Mouse (Mus musculus): ENCODE data around the gene Gm11172. TPM values are rescaled to one million over a fixed set of nuclear protein-coding genes. Genes with fewer than 3 reads are reported as not detected.

Gm11172 gene
- total and polyA plus RNA-seq, 3 experiments: not detected

DNA sequence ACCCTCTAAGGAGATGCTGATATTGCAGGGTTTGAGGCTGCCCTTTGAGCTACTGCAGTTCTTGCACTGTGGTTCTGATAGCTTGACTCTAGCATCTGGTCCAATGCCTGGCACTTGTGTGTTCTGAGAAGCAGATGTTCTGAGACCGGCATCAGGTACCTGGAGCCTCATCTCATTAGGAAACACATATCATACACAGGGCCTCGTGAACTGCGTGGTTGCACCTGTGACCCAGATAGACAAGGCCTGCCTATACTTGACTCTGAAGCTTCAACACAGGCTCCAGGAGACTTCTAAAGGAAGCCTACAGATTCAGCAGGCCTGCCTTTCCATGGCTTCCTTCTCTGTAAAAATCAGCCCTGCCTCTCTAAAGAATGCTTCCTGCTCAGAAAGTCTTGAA is 23.7 kb downstream of the Gm11172 start:
- no peaks in the 10 kb centered on the region for H3K9me3 ChIP-seq (replicated peaks; ENCODE audit: low read length)
- peaks cover 7 to 42% of the 10 kb centered on the region in 2 experiments for H3K36me3 ChIP-seq (replicated peaks in 1 of 2; ENCODE audit: control insufficient read depth in 1 of 2, insufficient read depth in 1 of 2, low read length in 1 of 2)
- in situ Hi-C loops (cut with MboI; ENCODE audit: low pct_ligation_motif_present, low pct_unique_long_range_greater_than_20kb, low sequenced_read_pairs): no loop called here
- H3K27ac ChIP-seq (ENCODE audit: insufficient read depth, low read depth): no peak overlapping the region
- no peak overlapping the region for H3K9ac ChIP-seq (ENCODE audit: insufficient read depth, low read depth)
- H3K79me2 ChIP-seq (replicated peaks; ENCODE audit: control insufficient read depth, extremely low read depth, insufficient read depth, poor library complexity, severe bottlenecking): peaks cover 9% of the 10 kb centered on the region; the same call in 1 of the 2 replicates
- no peak overlapping the region for H3K4me2 ChIP-seq (ENCODE audit: insufficient read depth, low read depth, poor library complexity, severe bottlenecking)
- H3K27me3 ChIP-seq (replicated peaks): no peaks in the 10 kb centered on the region
- no peak for TF ChIP-seq USF2 (conservative IDR thresholded peaks at IDR 0.05; ENCODE audit: low read depth, low read length)
- TF ChIP-seq NELFE (IDR thresholded peaks at IDR 0.05; ENCODE audit: low read depth, low read length): no peak
- no peak for TF ChIP-seq HCFC1 (IDR thresholded peaks at IDR 0.05; ENCODE audit: low read depth, low read length)
- TF ChIP-seq KAT2A (IDR thresholded peaks at IDR 0.05; ENCODE audit: insufficient replicate concordance, low read length): no peak
- no peak for TF ChIP-seq MEF2A (IDR thresholded peaks at IDR 0.05; ENCODE audit: borderline replicate concordance, low read depth, low read length)
- no peak for TF ChIP-seq CHD1 (IDR thresholded peaks at IDR 0.05; ENCODE audit: low read depth, low read length)
- no peak for TF ChIP-seq ZMIZ1 (IDR thresholded peaks at IDR 0.05; ENCODE audit: low read depth, low read length)
- no peak for TF ChIP-seq CTCF (conservative IDR thresholded peaks at IDR 0.05 in 1 of 2, IDR thresholded peaks at IDR 0.05 in 1 of 2; ENCODE audit: low read depth in 2 of 2, low read length in 2 of 2)
- no peak for TF ChIP-seq POLR2AphosphoS2 (IDR thresholded peaks at IDR 0.05; ENCODE audit: low read depth, low read length)
- TF ChIP-seq MXI1 (IDR thresholded peaks at IDR 0.05; ENCODE audit: low read depth, low read length): no peak
- no peak overlapping the region for H3K4me3 ChIP-seq (replicated peaks in 1 of 3; ENCODE audit: low read depth in 2 of 3, low read length in 2 of 3, poor library complexity in 1 of 3)
- dilution Hi-C loops (cut with MboI; ENCODE audit: extremely low pct_ligation_motif_present, extremely low pct_unique_long_range_greater_than_20kb, low sequenced_read_pairs): no loop called here
- no peak for DNase-seq (ENCODE audit: extremely low read depth)
- peaks cover 21 to 44% of the 10 kb centered on the region in 2 experiments for H3K4me1 ChIP-seq (ENCODE audit: control insufficient read depth in 1 of 2, insufficient read depth in 2 of 2)

DNA sequence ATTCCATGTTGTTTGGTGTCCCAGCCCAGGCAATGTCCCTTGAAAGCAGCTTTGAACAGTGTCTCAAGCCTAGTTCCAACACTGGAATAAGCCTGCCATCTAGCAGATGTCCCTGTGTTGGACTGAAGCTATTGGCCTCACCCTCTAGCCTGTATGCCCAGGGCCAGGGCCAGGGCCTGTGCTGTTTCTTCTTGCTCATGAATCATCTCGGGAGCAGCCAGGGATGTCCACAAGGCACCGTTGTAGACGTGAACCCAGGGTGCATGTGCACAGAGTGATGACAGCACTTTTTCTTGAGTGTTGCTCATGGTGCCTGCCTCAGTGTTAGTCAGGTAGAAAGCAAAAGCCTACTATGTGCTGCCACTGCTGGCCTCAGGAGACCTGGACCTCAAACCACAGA is 24.5 kb downstream of the Gm11172 start:
- in situ Hi-C loops (cut with MboI; ENCODE audit: low pct_ligation_motif_present, low pct_unique_long_range_greater_than_20kb, low sequenced_read_pairs) (no loop called here), dilution Hi-C loops (cut with MboI; ENCODE audit: extremely low pct_ligation_motif_present, extremely low pct_unique_long_range_greater_than_20kb, low sequenced_read_pairs) (no loop called here)
- Histone ChIP-seq H3K4me1 (ENCODE audit: control insufficient read depth in 1 of 2, insufficient read depth in 2 of 2) (peaks cover 22 to 46% of the 10 kb centered on the region in 2 experiments), H3K27me3 (replicated peaks) (no peaks in the 10 kb centered on the region), H3K36me3 (replicated peaks in 1 of 2; ENCODE audit: control insufficient read depth in 1 of 2, insufficient read depth in 1 of 2, low read length in 1 of 2) (peaks cover 8 to 46% of the 10 kb centered on the region in 2 experiments), H3K4me2 (ENCODE audit: insufficient read depth, low read depth, poor library complexity, severe bottlenecking) (no peak overlapping the region), H3K4me3 (replicated peaks in 1 of 3; ENCODE audit: low read depth in 2 of 3, low read length in 2 of 3, poor library complexity in 1 of 3) (no peak overlapping the region), H3K9ac (ENCODE audit: insufficient read depth, low read depth) (no peak overlapping the region), H3K27ac (ENCODE audit: insufficient read depth, low read depth) (no peak overlapping the region), H3K79me2 (replicated peaks; ENCODE audit: control insufficient read depth, extremely low read depth, insufficient read depth, poor library complexity, severe bottlenecking) (peaks cover 9% of the 10 kb centered on the region; the same call in 1 of the 2 replicates), H3K9me3 (replicated peaks; ENCODE audit: low read length) (no peaks in the 10 kb centered on the region)
- no peak for DNase-seq (ENCODE audit: extremely low read depth)
- TF ChIP-seq EP300 (IDR thresholded peaks at IDR 0.05; ENCODE audit: low read length): no peak
- peak; percentile 60; the same call in 1 of the 2 replicates for TF ChIP-seq ZKSCAN1 (IDR thresholded peaks at IDR 0.05; ENCODE audit: borderline replicate concordance, low read depth, low read length)
- no peak for TF ChIP-seq USF2 (conservative IDR thresholded peaks at IDR 0.05; ENCODE audit: low read depth, low read length)

DNA sequence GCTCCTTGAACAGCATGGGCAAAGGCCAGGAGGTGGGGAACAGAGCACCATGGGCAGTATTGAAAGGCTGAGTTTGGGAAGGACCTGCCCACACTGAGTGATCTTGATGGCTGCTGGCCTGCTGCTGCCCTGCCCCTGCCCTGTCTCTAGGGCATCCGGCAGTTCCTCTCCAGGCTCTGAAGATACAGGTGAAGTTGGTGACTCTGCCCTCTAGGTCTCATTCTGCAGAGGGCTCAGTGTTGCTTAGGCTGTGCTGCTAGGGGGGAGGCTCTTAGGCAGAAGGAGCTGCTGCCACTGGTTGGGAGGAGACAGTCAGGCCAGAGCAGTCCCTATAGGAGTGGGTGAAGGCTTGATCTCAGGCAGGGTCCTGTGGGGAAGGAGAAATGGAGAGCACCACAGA is 25.2 kb downstream of the Gm11172 start:
- Histone ChIP-seq H3K36me3 (replicated peaks in 1 of 2; ENCODE audit: control insufficient read depth in 1 of 2, insufficient read depth in 1 of 2, low read length in 1 of 2) (peaks cover 8 to 47% of the 10 kb centered on the region in 2 experiments), H3K79me2 (replicated peaks; ENCODE audit: control insufficient read depth, extremely low read depth, insufficient read depth, poor library complexity, severe bottlenecking) (peaks cover 9% of the 10 kb centered on the region; the same call in 1 of the 2 replicates), H3K9me3 (replicated peaks; ENCODE audit: low read length) (no peaks in the 10 kb centered on the region), H3K4me1 (ENCODE audit: control insufficient read depth in 1 of 2, insufficient read depth in 2 of 2) (peaks cover 24 to 52% of the 10 kb centered on the region in 2 experiments), H3K27me3 (replicated peaks) (no peaks in the 10 kb centered on the region), H3K9ac (ENCODE audit: insufficient read depth, low read depth) (no peak overlapping the region), H3K4me3 (replicated peaks in 1 of 3; ENCODE audit: low read depth in 2 of 3, low read length in 2 of 3, poor library complexity in 1 of 3) (no peak overlapping the region), H3K27ac (ENCODE audit: insufficient read depth, low read depth) (no peak overlapping the region), H3K4me2 (ENCODE audit: insufficient read depth, low read depth, poor library complexity, severe bottlenecking) (no peak overlapping the region)
- dilution Hi-C loops (cut with MboI; ENCODE audit: extremely low pct_ligation_motif_present, extremely low pct_unique_long_range_greater_than_20kb, low sequenced_read_pairs): no loop called here
- no peak for TF ChIP-seq RCOR1 (conservative IDR thresholded peaks at IDR 0.05; ENCODE audit: low read depth, low read length)
- no peak for TF ChIP-seq USF1 (IDR thresholded peaks at IDR 0.05; ENCODE audit: low read depth, low read length)
- TF ChIP-seq JUN (IDR thresholded peaks at IDR 0.05; ENCODE audit: insufficient read depth, low read depth, low read length): no peak
- no peak for TF ChIP-seq EP300 (IDR thresholded peaks at IDR 0.05; ENCODE audit: low read length)
- no peak for TF ChIP-seq TCF12 (IDR thresholded peaks at IDR 0.05; ENCODE audit: low read depth, low read length)
- no peak for TF ChIP-seq TBP (conservative IDR thresholded peaks at IDR 0.05; ENCODE audit: low read depth, low read length)
- TF ChIP-seq MEF2A (IDR thresholded peaks at IDR 0.05; ENCODE audit: borderline replicate concordance, low read depth, low read length): no peak
- no peak for TF ChIP-seq CHD2 (IDR thresholded peaks at IDR 0.05; ENCODE audit: low read length)
- TF ChIP-seq SIN3A (IDR thresholded peaks at IDR 0.05; ENCODE audit: low read length): no peak
- TF ChIP-seq RAD21 (IDR thresholded peaks at IDR 0.05; ENCODE audit: low read depth, low read length): no peak
- in situ Hi-C loops (cut with MboI; ENCODE audit: low pct_ligation_motif_present, low pct_unique_long_range_greater_than_20kb, low sequenced_read_pairs): no loop called here
- DNase-seq (ENCODE audit: extremely low read depth): no peak

Data from CH12.LX (cell line).